Mouse (Mus musculus) forebrain, embryonic 12.5 days (tissue): Measurements from ENCODE around the gene BC034090. TPM values are rescaled to one million over a fixed set of nuclear protein-coding genes. Genes with fewer than 3 reads are reported as not detected.
"Not testable (repeated sequence)": the region's sequence is repeated elsewhere in the genome, so short reads cannot be mapped to it uniquely, and the experiment has no call there.

Experiments
- ATAC-seq: fragments of 200-750 bp; cut with Nextera tagmentation; 2 replicates; pipeline ENCODE4 v1.8.0; 2017; ENCODE audit warnings: moderate TSS enrichment; ENCODE audit not compliant: low FRiP score
- H3K27ac ChIP-seq: fragments of 300-500 bp; sonication (generic); 2 replicates; pipeline ENCODE4 v1.5.1; 2016; ENCODE audit warnings: mild to moderate bottlenecking
- H3K27me3 ChIP-seq: fragments of 300-500 bp; sonication (generic); 2 replicates; pipeline ENCODE4 v1.6.1; 2016; ENCODE audit warnings: mild to moderate bottlenecking
- H3K36me3 ChIP-seq: fragments of 300-500 bp; sonication (generic); replicated peaks from 2 replicates; pipeline ENCODE4 v1.6.1; 2016; ENCODE audit warnings: mild to moderate bottlenecking
- H3K4me1 ChIP-seq: fragments of 300-500 bp; sonication (generic); 2 replicates; pipeline ENCODE4 v1.6.1; 2016
- H3K4me2 ChIP-seq: fragments of 300-500 bp; sonication (generic); 2 replicates; pipeline ENCODE4 v1.6.1; 2016; ENCODE audit warnings: mild to moderate bottlenecking, moderate library complexity
- H3K4me3 ChIP-seq: fragments of 300-500 bp; sonication (generic); replicated peaks from 2 replicates; pipeline ENCODE4 v1.5.1; 2016; ENCODE audit warnings: mild to moderate bottlenecking
- H3K9ac ChIP-seq: fragments of 300-500 bp; sonication (generic); 2 replicates; pipeline ENCODE4 v1.6.1; 2016; ENCODE audit warnings: mild to moderate bottlenecking
- H3K9me3 ChIP-seq: fragments of 300-500 bp; sonication (generic); 2 replicates; pipeline ENCODE4 v1.6.1; 2016
- WGBS: fragments of 180-500 bp; shearing (Covaris S2); methylation state at CpG from one replicate; pipeline ENCODE4 v1.1.7; 2016; 5-methylcytosine and 5-hydroxymethylcytosine counted together
- polyA plus RNA-seq: library from polyadenylated mRNA; unstranded; fragments of >200 nt; fragmentation: Nextera tagmentation; extraction: Ambion mirVana; gene quantifications from 2 replicates; pipeline ENCODE4 v1.2.1, GENCODE M21; 2016

BC034090 gene
- 2.9 and 4.5 TPM in 2 replicates for polyA plus RNA-seq

DNA sequence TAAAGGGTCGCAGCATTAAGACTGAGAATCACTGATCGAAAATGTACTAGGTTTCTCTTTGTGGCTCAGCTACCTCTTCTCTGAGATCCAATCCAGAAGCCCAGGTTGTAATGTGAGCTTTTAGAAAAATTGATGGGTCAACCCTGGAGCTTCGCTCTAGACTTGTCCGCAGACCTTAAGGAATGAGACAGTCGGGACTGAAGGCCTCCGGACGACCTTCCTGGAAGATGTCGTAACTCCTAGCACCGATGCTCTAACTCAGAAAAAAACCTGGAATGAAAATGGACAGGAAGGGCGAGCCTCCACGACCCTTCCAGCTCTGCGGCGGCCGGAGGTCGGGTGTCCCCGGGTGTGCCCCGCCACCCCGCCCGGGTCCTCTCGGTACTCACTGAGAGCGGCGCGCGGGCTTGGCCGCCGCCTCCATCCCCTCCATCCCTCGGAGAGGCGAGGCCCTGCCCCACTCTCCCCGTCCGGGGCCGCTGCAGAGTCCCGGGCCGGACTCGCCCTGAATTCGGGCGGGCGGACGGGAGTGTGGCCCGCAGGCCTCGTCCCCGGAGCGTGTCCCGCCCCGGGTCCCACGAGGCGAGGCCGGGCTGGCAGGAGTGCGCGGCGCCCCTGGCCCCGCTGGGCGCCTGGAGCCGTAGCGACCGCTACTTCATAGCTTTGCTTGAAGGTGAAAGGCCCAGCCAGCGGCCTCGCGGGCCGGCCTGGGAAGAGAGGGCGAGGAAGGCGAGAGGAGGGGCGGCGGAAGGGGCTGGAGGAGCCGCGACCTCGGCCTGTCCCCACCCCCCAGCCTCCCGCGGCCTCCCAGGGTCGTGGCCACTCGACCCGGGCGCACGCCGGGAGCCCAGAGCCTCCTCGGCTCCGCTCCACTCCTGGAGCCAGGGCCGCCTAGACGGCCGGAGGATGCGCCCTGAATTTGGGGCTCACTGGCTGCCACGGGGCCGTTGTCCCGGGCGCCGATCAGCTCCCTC, at the start of gene BC034090:
BC034090 (minus strand) TSS at position 648 of the 974 bp plus-strand sequence.
- Histone ChIP-seq H3K4me1 (peaks cover 23% of the 10 kb centered on the region), H3K27me3 (peaks cover 42% of the 10 kb centered on the region), H3K9ac (peak within 1 kb of the TSS; percentile 71), H3K4me2 (peak within 1 kb of the TSS; percentile 89), H3K4me3 (peak within 1 kb of the TSS; percentile 52), H3K9me3 (no peaks in the 10 kb centered on the region), H3K36me3 (0 out of 2 replicates have a peak, but pooled peaks cover 2% of the 10 kb centered on the region), H3K27ac (no peak within 1 kb of the TSS)
- ATAC-seq = peak; percentile 75
- 2% methylated on average over 81 of the region's 85 CpGs for WGBS

DNA sequence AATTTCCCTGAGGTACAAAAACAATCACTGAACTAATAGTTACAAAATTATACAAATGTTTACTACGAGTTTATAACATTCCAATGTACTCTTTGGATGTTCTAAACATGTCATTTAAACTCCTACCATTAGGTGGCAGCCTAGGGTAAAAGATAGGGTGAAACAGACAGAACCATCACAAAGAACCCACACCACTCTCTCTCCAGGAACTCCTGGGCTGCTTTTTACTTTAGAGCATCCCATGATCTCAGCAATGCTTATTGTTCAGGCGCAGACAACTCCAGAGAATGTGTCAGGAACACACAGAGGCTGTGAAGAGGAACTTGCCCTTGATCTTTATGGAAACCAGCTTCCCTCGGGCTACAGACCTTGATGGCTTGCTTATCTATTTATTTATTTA, 49.2 kb upstream of the BC034090 start:
- Histone ChIP-seq H3K4me1 (no peaks in the 10 kb centered on the region), H3K36me3 (peaks cover 12% of the 10 kb centered on the region), H3K9me3 (no peaks in the 10 kb centered on the region), H3K9ac (no peak overlapping the region), H3K4me2 (no peak overlapping the region), H3K27ac (no peak overlapping the region), H3K27me3 (no peaks in the 10 kb centered on the region), H3K4me3 (no peak overlapping the region)
- peak; percentile 86 for ATAC-seq
- 17% methylated on average over 3 of the region's 3 CpGs for WGBS

DNA sequence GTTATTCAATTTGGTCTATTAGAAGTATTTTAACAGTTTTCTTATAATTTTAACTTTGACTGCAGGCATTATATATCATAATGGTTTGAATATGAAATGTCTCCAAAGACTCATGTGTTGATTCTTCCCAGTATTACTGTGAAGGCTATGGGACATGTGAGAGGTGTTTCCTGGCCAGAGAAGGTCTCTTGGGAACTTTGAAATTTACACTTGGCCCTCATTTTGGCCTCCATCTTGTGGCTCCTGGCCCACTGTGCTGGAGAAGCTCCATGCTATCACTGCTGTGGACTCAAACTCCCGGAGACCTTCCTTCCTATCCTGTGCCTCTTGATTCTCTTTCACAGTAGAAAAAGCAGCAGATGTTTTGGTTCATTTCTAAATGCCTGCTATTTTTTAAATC, 45.2 kb upstream of the BC034090 start:
- Histone ChIP-seq H3K4me2 (no peak overlapping the region), H3K4me3 (no peak overlapping the region), H3K9ac (no peak overlapping the region), H3K9me3 (no peaks in the 10 kb centered on the region), H3K36me3 (peaks cover 42% of the 10 kb centered on the region), H3K27me3 (no peaks in the 10 kb centered on the region), H3K4me1 (no peaks in the 10 kb centered on the region), H3K27ac (no peak overlapping the region)
- no peak for ATAC-seq
- WGBS = 97% methylated on average over 1 of the region's 1 CpGs

DNA sequence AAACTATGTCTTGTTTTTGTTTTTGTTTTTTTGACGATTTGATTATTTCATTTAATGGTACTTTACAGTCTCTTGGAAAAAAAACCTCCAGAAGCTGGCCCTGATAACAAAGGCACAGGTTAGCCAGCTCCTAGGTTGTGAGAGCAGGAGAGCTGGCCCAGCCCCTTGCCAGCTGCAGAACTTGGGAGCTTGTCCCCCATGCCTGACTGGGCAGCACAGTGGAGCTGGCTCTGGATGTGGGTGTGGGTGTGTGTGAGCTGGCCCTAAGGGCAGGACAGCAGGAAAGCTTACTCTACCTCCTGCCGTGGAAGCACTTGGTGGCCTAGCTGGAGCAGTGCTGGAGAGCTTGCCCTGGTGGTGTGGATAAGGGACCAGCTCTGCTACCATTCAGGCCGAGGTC, 43.8 kb upstream of the BC034090 start:
- Histone ChIP-seq H3K4me1 (no peaks in the 10 kb centered on the region), H3K27ac (no peak overlapping the region), H3K9me3 (no peaks in the 10 kb centered on the region), H3K9ac (no peak overlapping the region), H3K27me3 (no peaks in the 10 kb centered on the region), H3K36me3 (peaks cover 49% of the 10 kb centered on the region), H3K4me2 (no peak overlapping the region), H3K4me3 (no peak overlapping the region)
- no peak for ATAC-seq
- WGBS = 92% methylated on average over 3 of the region's 3 CpGs

DNA sequence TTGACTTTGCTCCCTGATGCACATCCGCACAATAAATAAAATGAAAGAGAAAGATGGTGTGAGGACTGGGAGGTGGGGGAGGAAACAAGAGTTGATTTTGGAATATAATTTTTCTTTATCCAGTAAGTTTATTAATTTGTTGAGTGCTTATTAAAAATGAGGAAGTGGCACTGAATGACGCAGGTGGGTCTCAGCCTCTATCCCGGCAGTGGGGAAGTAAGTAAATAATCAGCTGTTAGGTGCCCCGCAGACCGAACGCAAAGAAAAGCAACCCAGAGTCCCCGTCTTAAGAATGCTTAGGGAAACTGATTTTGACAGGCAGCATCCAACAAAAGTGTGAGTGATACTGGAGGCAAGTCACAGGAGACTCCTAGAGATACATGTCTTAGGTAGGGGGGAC, 39.6 kb upstream of the BC034090 start:
- Histone ChIP-seq H3K27me3 (no peaks in the 10 kb centered on the region), H3K9me3 (no peaks in the 10 kb centered on the region), H3K4me2 (no peak overlapping the region), H3K4me1 (peaks cover 5% of the 10 kb centered on the region; the same call in 1 of the 2 replicates), H3K4me3 (no peak overlapping the region), H3K36me3 (peaks cover 48% of the 10 kb centered on the region), H3K9ac (no peak overlapping the region), H3K27ac (no peak overlapping the region)
- no peak for ATAC-seq
- WGBS = 91% methylated on average over 7 of the region's 7 CpGs

DNA sequence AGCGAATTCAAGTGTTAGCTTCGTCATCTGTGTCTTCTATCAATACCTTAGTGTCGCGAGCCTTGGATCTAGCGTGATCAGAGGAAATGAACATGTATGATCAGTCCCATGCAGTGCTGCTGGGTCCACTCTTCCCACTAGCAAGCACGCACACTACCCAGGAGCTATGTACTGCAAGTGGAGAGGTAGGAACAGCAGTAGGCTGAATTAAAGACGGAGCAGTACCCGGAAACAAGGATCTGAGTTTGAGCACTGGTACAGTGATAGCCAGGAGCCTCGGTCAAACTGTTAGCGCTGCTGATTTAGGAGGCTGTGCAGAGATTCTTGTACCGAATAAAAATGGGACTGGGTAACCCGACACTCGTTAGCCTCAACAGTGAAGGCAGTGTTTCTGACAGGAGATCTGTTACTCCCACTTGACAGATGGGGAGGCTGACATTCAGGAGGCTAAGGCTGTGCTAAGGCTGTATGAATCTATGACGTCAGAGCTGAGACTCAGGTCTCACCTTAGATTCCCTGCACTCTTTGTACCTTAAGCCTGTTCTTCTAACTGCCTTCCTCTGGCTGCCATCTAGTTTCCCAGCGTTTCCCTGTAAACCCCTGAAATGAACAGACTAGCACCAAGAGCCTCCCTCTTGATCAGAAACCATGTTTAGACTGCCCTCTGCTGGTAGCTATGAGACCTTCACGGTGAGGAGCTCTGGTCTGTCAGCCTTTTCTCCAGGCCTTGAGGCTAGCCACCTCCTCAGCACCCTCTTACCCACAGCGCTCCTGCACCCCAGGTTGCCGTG, 37.0 kb upstream of the BC034090 start:
- Histone ChIP-seq H3K9ac (no peak overlapping the region), H3K36me3 (peaks cover 29% of the 10 kb centered on the region), H3K4me3 (no peak overlapping the region), H3K27ac (no peak overlapping the region), H3K4me1 (peaks cover 5% of the 10 kb centered on the region; the same call in 1 of the 2 replicates), H3K4me2 (no peak overlapping the region), H3K27me3 (no peaks in the 10 kb centered on the region), H3K9me3 (no peaks in the 10 kb centered on the region)
- peak; percentile 80 for ATAC-seq
- 58% methylated on average over 18 of the region's 18 CpGs for WGBS

DNA sequence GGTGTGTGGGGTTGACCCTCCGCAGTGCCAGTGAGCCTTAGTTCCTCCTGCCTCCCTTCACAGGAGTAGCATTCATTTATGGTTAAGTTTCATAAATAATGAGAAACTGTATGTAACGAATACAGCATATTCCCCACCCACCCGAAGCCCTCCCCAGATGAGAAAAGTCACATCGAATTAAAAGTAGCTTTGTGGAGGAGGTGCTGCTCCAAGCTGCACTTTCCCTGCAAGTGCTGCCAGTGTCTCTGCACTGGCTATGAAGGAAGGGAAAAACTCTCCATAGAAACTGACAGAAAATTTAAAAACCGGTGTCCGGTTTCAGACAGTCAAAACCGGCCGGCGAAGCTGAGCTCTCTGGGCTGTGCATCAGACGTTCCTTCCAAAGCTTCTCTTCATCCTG, 36.1 kb upstream of the BC034090 start:
- no peak overlapping the region for H3K4me2 ChIP-seq
- H3K4me3 ChIP-seq = no peak overlapping the region
- peaks cover 5% of the 10 kb centered on the region; the same call in 1 of the 2 replicates for H3K4me1 ChIP-seq
- no peak overlapping the region for H3K9ac ChIP-seq
- no peak overlapping the region for H3K27ac ChIP-seq
- WGBS = 86% methylated on average over 10 of the region's 10 CpGs
- no peaks in the 10 kb centered on the region for H3K27me3 ChIP-seq
- peaks cover 22% of the 10 kb centered on the region for H3K36me3 ChIP-seq
- no peak for ATAC-seq
- H3K9me3 ChIP-seq = no peaks in the 10 kb centered on the region

DNA sequence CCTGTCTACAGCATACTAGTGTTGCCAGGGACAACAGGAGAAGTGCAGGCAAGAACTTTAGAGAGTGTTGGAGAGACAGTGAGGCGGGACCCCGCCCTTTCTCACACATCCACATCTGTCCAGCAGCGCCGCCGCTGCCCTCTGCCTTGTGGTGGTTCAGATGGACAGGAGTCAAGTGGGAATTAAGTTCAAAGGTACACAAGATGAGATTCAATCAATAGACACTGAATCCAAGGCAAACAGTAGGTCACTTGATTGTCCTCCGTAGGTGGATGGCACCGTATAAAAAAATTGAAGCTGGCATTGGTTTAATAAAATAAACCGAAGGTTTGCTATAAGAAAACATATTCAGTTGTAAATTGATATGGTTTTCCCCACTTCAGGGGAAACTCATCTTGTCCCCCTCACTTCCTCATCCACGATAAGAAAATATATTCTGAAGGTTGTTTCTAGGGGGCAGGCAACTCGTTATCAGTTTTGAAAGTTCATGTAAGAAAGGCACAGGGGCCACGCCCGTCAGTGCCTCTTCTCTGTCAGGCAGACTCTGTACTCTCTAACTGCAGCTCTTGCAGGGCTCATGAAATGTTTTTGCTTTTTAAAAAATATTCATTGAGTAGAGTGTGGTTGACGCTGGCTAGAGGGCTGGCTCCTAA, 32.3 kb upstream of the BC034090 start:
- no peak for ATAC-seq

DNA sequence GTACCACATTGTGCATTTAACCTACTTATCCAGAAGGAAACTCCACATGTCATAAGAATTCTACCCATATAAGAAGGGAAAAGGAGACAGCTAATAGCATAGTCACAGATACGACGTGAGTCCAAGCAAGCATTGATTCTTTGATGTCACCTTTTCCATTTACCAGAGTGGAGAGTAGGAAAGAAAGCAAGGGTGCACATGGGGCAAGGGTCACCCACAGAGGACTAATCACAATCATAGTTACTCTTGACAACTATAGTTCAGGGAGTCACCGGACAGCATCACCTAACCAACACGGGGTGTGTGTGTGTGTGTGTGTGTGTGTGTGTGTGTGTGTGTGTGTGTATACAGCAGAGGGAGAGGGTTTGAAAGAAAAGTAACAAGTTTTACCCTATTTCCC, 31.5 kb upstream of the BC034090 start:
- WGBS = 87% methylated on average over 4 of the region's 4 CpGs
- ATAC-seq = no peak
- Histone ChIP-seq H3K36me3 (no peaks in the 10 kb centered on the region; the same call in 1 of the 2 replicates), H3K4me1 (no peaks in the 10 kb centered on the region), H3K4me2 (no peak overlapping the region), H3K4me3 (no peak overlapping the region), H3K9ac (no peak overlapping the region), H3K27ac (no peak overlapping the region), H3K9me3 (no peaks in the 10 kb centered on the region), H3K27me3 (no peaks in the 10 kb centered on the region)

More for the DNA sequence above, 32.3 kb upstream of the BC034090 start:
- no peak overlapping the region for H3K9ac ChIP-seq
- H3K36me3 ChIP-seq = no peaks in the 10 kb centered on the region; the same call in 1 of the 2 replicates
- peaks cover 5% of the 10 kb centered on the region; the same call in 1 of the 2 replicates for H3K4me1 ChIP-seq
- no peak overlapping the region for H3K27ac ChIP-seq
- no peak overlapping the region for H3K4me3 ChIP-seq
- no peaks in the 10 kb centered on the region for H3K9me3 ChIP-seq
- H3K4me2 ChIP-seq = no peak overlapping the region
- H3K27me3 ChIP-seq = no peaks in the 10 kb centered on the region
- WGBS = 79% methylated on average over 13 of the region's 13 CpGs

DNA sequence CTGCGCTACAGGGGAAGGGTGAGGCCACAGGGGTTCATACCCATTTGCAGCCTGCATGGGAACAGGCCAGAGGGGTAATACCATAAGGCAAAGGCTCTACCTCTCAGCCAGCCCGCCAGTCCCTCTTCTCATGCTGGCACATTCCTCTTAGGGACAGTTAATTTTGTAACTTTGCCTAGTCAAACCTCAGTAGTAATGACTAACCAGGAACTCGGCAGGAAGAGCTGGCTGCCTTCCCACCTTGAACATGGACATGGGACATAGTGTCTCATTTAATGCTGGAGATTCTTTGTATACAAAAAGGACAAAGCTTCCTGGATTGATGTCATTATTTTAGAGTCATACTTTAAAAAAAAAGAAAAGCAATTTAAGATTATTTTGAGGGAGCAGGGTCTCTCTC, 30.7 kb upstream of the BC034090 start:
- no peak overlapping the region for H3K4me3 ChIP-seq
- WGBS = 95% methylated on average over 3 of the region's 3 CpGs
- H3K27me3 ChIP-seq = no peaks in the 10 kb centered on the region
- no peaks in the 10 kb centered on the region; the same call in 1 of the 2 replicates for H3K36me3 ChIP-seq
- H3K4me2 ChIP-seq = no peak overlapping the region
- no peaks in the 10 kb centered on the region for H3K4me1 ChIP-seq
- no peak overlapping the region for H3K9ac ChIP-seq
- no peaks in the 10 kb centered on the region for H3K9me3 ChIP-seq
- no peak overlapping the region for H3K27ac ChIP-seq
- no peak for ATAC-seq

DNA sequence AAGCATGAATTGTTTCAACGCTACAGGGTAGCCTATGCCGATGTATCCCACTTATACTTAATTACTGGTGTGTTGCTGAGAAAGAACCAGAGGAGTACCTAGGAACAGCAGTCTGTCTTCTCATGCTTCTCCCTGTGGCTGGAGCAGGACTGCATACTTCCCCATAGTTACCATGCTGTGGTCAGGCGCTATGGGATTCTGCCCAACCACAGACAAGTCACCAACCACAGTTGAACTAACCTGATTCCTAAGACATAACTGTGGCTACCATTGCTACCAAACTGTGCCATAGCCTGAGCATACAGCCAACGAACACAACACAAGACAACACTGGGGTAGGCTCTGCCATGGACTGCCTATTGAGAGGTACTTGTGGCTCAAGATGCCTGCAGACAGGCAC, 28.7 kb upstream of the BC034090 start:
- WGBS = 94% methylated on average over 4 of the region's 4 CpGs
- no peak overlapping the region for H3K9ac ChIP-seq
- no peak overlapping the region for H3K27ac ChIP-seq
- no peaks in the 10 kb centered on the region for H3K4me1 ChIP-seq
- H3K4me3 ChIP-seq = no peak overlapping the region
- H3K36me3 ChIP-seq = no peaks in the 10 kb centered on the region
- no peaks in the 10 kb centered on the region for H3K27me3 ChIP-seq
- no peak overlapping the region for H3K4me2 ChIP-seq
- no peaks in the 10 kb centered on the region for H3K9me3 ChIP-seq
- ATAC-seq = no peak

DNA sequence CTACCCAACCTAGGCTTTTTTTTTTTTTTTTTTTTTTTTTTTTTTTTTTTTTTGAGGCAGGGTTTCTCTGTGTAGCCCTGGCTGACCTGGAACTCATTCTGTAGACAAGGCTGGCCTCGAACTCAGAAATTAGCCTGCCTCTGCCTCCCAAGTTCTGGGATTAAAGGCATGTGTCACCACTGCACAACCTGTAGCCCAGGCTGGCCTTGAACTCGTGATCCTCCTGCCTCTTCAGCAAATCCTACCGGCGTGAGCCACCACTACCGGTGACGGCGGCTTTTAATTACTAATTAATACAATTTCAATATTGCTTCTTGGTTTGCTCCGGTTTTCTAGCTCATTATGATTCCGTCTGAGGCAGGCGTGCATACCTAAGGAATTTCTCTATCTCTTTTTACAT, 18.3 kb upstream of the BC034090 start:
- not testable (repeated sequence) for H3K9me3 ChIP-seq, H3K4me2 ChIP-seq, H3K27ac ChIP-seq, H3K27me3 ChIP-seq, H3K4me1 ChIP-seq, H3K9ac ChIP-seq, H3K36me3 ChIP-seq, ATAC-seq, H3K4me3 ChIP-seq
- WGBS = 91% methylated on average over 10 of the region's 10 CpGs
